Mouse (Mus musculus) intestine, embryonic 16.5 days (tissue): ENCODE data around the gene Sgsm3. TPM values are rescaled to one million over a fixed set of nuclear protein-coding genes. Genes with fewer than 3 reads are reported as not detected.

Source experiments
- ATAC-seq: fragments of 200-750 bp; cut with Nextera tagmentation; 2 replicates; pipeline ENCODE4 v1.8.0; 2017; ENCODE audit warnings: moderate TSS enrichment, moderate library complexity
- H3K27ac ChIP-seq: fragments of 300-500 bp; sonication (generic); 2 replicates; pipeline ENCODE4 v1.5.1; 2014; ENCODE audit warnings: mild to moderate bottlenecking, low read length
- H3K27me3 ChIP-seq: fragments of 300-500 bp; sonication (generic); replicated peaks from 2 replicates; pipeline ENCODE4 v1.6.1; 2014; ENCODE audit warnings: low read length, control low read depth, mixed read lengths; ENCODE audit not compliant: control insufficient read depth, insufficient read depth
- H3K36me3 ChIP-seq: fragments of 300-500 bp; sonication (generic); 2 replicates; pipeline ENCODE4 v1.6.1; 2014; ENCODE audit warnings: low read length, control low read depth; ENCODE audit not compliant: control insufficient read depth, insufficient read depth
- H3K4me1 ChIP-seq: fragments of 300-500 bp; sonication (generic); 2 replicates; pipeline ENCODE4 v1.6.1; 2014; ENCODE audit warnings: low read length, control low read depth, mixed read lengths; ENCODE audit not compliant: control insufficient read depth, insufficient read depth
- H3K4me2 ChIP-seq: fragments of 300-500 bp; sonication (generic); 2 replicates; pipeline ENCODE4 v1.6.1; 2014; ENCODE audit warnings: low read depth, low read length, control low read depth
- H3K4me3 ChIP-seq: fragments of 300-500 bp; sonication (generic); 2 replicates; pipeline ENCODE4 v1.5.1; 2014; ENCODE audit warnings: mild to moderate bottlenecking, low read length
- H3K9ac ChIP-seq: fragments of 300-500 bp; sonication (generic); 2 replicates; pipeline ENCODE4 v1.6.1; 2014; ENCODE audit warnings: low read depth, low read length
- H3K9me3 ChIP-seq: fragments of 300-500 bp; sonication (generic); 2 replicates; pipeline ENCODE4 v1.6.1; 2016; ENCODE audit warnings: low read length, control low read depth; ENCODE audit not compliant: control insufficient read depth
- WGBS: fragments of 180-500 bp; shearing (Covaris S2); extraction: QIAGEN DNeasy Blood & Tissue Kit; methylation state at CpG from one replicate; pipeline ENCODE4 v1.1.7; 2014; 5-methylcytosine and 5-hydroxymethylcytosine counted together
- polyA plus RNA-seq: library from polyadenylated mRNA; unstranded; fragments of >200 nt; fragmentation: Nextera tagmentation; extraction: Ambion mirVana; gene quantifications from 2 replicates; pipeline ENCODE4 v1.2.1, GENCODE M21; 2015

The Sgsm3 gene
- polyA plus RNA-seq, 1 experiment from 2014 or later: 33.9 TPM

GRCm38 (mm10) chr15:81015068-81015744 lies 37.6 kb downstream of the Sgsm3 start:
- Histone ChIP-seq H3K4me1 (no peaks in the 10 kb centered on the region), H3K27ac (no peak overlapping the region), H3K4me2 (no peak overlapping the region), H3K36me3 (peaks cover 27% of the 10 kb centered on the region), H3K9ac (no peak overlapping the region), H3K4me3 (no peak overlapping the region), H3K9me3 (no peaks in the 10 kb centered on the region), H3K27me3 (no peaks in the 10 kb centered on the region)
- ATAC-seq: no peak
- WGBS: 83% methylated on average over 5 of the region's 5 CpGs

GRCm38 (mm10) chr15:81016488-81016887 lies 38.9 kb downstream of the Sgsm3 start:
- 86% methylated on average over 10 of the region's 10 CpGs for WGBS
- peaks cover 26% of the 10 kb centered on the region for H3K36me3 ChIP-seq
- H3K9me3 ChIP-seq: no peaks in the 10 kb centered on the region
- no peak for ATAC-seq
- no peak overlapping the region for H3K4me3 ChIP-seq
- H3K27me3 ChIP-seq: no peaks in the 10 kb centered on the region
- H3K27ac ChIP-seq: no peak overlapping the region
- no peaks in the 10 kb centered on the region for H3K4me1 ChIP-seq
- no peak overlapping the region for H3K4me2 ChIP-seq
- no peak overlapping the region for H3K9ac ChIP-seq

- H3K4me2 ChIP-seq: no peak overlapping the region
- no peak for ATAC-seq
- no peak overlapping the region for H3K27ac ChIP-seq
- H3K4me3 ChIP-seq: no peak overlapping the region
- no peaks in the 10 kb centered on the region for H3K27me3 ChIP-seq
- H3K4me1 ChIP-seq: no peaks in the 10 kb centered on the region
- no peak overlapping the region for H3K9ac ChIP-seq
- H3K9me3 ChIP-seq: no peaks in the 10 kb centered on the region
- H3K36me3 ChIP-seq: peaks cover 28% of the 10 kb centered on the region
- WGBS: 85% methylated on average over 7 of the region's 7 CpGs
Measured at GRCm38 (mm10) chr15:81017308-81017707, 39.7 kb downstream of the Sgsm3 start.

- 86% methylated on average over 6 of the region's 6 CpGs for WGBS
- no peak overlapping the region for H3K4me2 ChIP-seq
- H3K36me3 ChIP-seq: peaks cover 18% of the 10 kb centered on the region
- no peak for ATAC-seq
- no peaks in the 10 kb centered on the region for H3K4me1 ChIP-seq
- H3K4me3 ChIP-seq: no peak overlapping the region
- H3K9ac ChIP-seq: no peak overlapping the region
- H3K27ac ChIP-seq: no peak overlapping the region
- no peaks in the 10 kb centered on the region for H3K27me3 ChIP-seq
- H3K9me3 ChIP-seq: no peaks in the 10 kb centered on the region
Measured at GRCm38 (mm10) chr15:81021377-81021776, 43.8 kb downstream of the Sgsm3 start.

GRCm38 (mm10) chr15:81022437-81022836 lies 44.9 kb downstream of the Sgsm3 start:
- ATAC-seq: no peak
- Histone ChIP-seq H3K36me3 (peaks cover 13% of the 10 kb centered on the region), H3K4me1 (peaks cover 4% of the 10 kb centered on the region; the same call in 1 of the 2 replicates), H3K9ac (no peak overlapping the region), H3K9me3 (no peaks in the 10 kb centered on the region), H3K4me2 (no peak overlapping the region), H3K4me3 (no peak overlapping the region), H3K27ac (no peak overlapping the region), H3K27me3 (no peaks in the 10 kb centered on the region)
- WGBS: 81% methylated on average over 7 of the region's 7 CpGs

- no peak for ATAC-seq
- no peak overlapping the region for H3K9ac ChIP-seq
- 92% methylated on average over 9 of the region's 9 CpGs for WGBS
- H3K27ac ChIP-seq: no peak overlapping the region
- peaks cover 5% of the 10 kb centered on the region; the same call in 1 of the 2 replicates for H3K4me1 ChIP-seq
- no peaks in the 10 kb centered on the region for H3K27me3 ChIP-seq
- H3K9me3 ChIP-seq: no peaks in the 10 kb centered on the region
- no peak overlapping the region for H3K4me3 ChIP-seq
- 0 out of 2 replicates have a peak, but pooled peaks cover 10% of the 10 kb centered on the region for H3K36me3 ChIP-seq
- H3K4me2 ChIP-seq: no peak overlapping the region
Measured at GRCm38 (mm10) chr15:81023842-81024241, 46.3 kb downstream of the Sgsm3 start.

GRCm38 (mm10) chr15:81026901-81027300 lies 49.3 kb downstream of the Sgsm3 start:
- Histone ChIP-seq H3K27me3 (no peaks in the 10 kb centered on the region), H3K27ac (no peak overlapping the region), H3K4me3 (no peak overlapping the region), H3K9me3 (no peaks in the 10 kb centered on the region), H3K9ac (no peak overlapping the region), H3K4me1 (peaks cover 15% of the 10 kb centered on the region), H3K36me3 (no peaks in the 10 kb centered on the region), H3K4me2 (no peak overlapping the region)
- no peak for ATAC-seq
- WGBS: 80% methylated on average over 5 of the region's 5 CpGs

- H3K4me1 ChIP-seq: peaks cover 15% of the 10 kb centered on the region
- H3K36me3 ChIP-seq: no peaks in the 10 kb centered on the region
- H3K4me3 ChIP-seq: no peak overlapping the region
- no peak overlapping the region for H3K9ac ChIP-seq
- H3K4me2 ChIP-seq: no peak overlapping the region
- H3K27ac ChIP-seq: no peak overlapping the region
- no peaks in the 10 kb centered on the region for H3K27me3 ChIP-seq
- peak; percentile 82 for ATAC-seq
- H3K9me3 ChIP-seq: no peaks in the 10 kb centered on the region
- WGBS: 33% methylated on average over 8 of the region's 8 CpGs
Measured at GRCm38 (mm10) chr15:81027378-81028173, 50.0 kb downstream of the Sgsm3 start.

GRCm38 (mm10) chr15:81030891-81031425 lies 53.4 kb downstream of the Sgsm3 start:
- 70% methylated on average over 10 of the region's 10 CpGs for WGBS
- no peak overlapping the region for H3K27ac ChIP-seq
- H3K36me3 ChIP-seq: no peaks in the 10 kb centered on the region
- no peaks in the 10 kb centered on the region for H3K9me3 ChIP-seq
- no peak overlapping the region for H3K4me3 ChIP-seq
- H3K9ac ChIP-seq: peak overlapping the region; percentile 46; the same call in 1 of the 2 replicates
- ATAC-seq: no peak
- no peaks in the 10 kb centered on the region for H3K27me3 ChIP-seq
- H3K4me2 ChIP-seq: no peak overlapping the region
- H3K4me1 ChIP-seq: peaks cover 42% of the 10 kb centered on the region
